Mouse (Mus musculus): Measurements from ENCODE around the gene Fgfr2. TPM values are rescaled to one million over a fixed set of nuclear protein-coding genes. Genes with fewer than 3 reads are reported as not detected.

Gene Fgfr2
- polyA plus RNA-seq, 1 experiment from 2014 or later, result 11.4 TPM

DNA sequence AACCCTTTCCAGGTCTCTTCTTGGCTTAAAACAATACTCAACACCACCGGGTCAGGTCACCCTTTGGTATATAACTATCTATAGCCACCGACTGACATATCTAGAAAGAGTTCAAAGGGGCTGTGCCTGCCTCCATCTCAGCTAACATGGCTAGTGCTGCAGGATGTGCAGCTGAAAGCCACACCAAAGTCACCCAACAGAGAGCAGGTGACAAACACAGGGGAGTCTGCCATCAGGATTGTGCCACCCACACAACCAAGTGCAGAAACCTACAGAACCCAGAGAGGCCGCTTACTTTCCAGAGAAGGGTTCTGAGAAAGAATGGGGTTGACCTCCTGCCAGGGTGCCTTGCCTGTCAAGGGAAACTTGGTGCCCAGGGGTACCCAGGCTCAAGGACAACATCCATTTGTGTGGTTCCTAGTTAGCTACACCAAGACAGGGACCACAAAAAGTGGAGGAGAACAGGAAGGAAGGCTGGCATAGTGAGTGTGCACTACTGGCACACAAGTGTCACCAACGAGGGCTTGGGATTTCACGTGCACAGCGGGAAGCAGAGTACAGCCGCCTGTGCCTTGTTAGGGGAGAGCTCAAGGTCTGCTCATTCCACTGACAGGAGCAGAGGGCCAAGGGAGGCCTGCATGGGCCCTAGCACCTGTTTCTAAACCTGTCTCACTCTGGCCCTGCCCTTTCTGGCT is 350.0 kb downstream of the Fgfr2 start:
- H3K4me3 ChIP-seq (ENCODE audit: low read depth, low read length), result peak overlapping the region; percentile 72
- H3K4me2 ChIP-seq (ENCODE audit: low read depth, low read length), result peak overlapping the region; percentile 78
- H3K27me3 ChIP-seq (ENCODE audit: control insufficient read depth, insufficient read depth, low read depth, low read length), result no peaks in the 10 kb centered on the region
- peak overlapping the region; percentile 78 for H3K9ac ChIP-seq (ENCODE audit: low read depth, low read length)
- ATAC-seq (ENCODE audit: low read depth), result peak; percentile 12
- no peaks in the 10 kb centered on the region for H3K9me3 ChIP-seq (replicated peaks; ENCODE audit: control insufficient read depth, low read length)
- peaks cover 22% of the 10 kb centered on the region for H3K36me3 ChIP-seq (ENCODE audit: control insufficient read depth, insufficient read depth)
- H3K27ac ChIP-seq (ENCODE audit: low read length), result peak overlapping the region; percentile 98
- 69% methylated on average over 7 of the region's 7 CpGs for WGBS (ENCODE audit: insufficient replicate concordance)
- H3K4me1 ChIP-seq (ENCODE audit: control insufficient read depth, low read depth, low read length), result peaks cover 72% of the 10 kb centered on the region

DNA sequence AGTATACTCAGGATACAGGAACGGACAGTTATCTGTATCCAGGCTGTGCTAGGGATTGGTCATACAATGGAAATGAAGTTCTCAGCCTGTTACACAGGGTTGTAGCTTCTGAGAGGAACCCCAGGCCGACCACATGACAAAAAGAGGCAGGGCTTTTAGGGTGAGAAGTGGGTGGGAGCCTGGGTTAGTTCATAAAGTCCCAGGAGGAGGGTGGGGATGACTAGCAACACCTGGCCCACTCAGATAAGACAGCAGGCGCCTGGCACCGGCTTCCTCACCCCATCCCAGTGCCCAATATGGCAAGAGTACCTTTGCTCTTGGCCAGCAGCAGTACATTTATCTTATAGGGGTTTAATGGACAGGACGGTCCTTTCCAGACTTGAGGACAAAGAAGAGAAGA is 350.7 kb downstream of the Fgfr2 start:
- Histone ChIP-seq H3K27me3 (ENCODE audit: control insufficient read depth, insufficient read depth, low read depth, low read length) (no peaks in the 10 kb centered on the region), H3K36me3 (ENCODE audit: control insufficient read depth, insufficient read depth) (peaks cover 22% of the 10 kb centered on the region), H3K4me2 (ENCODE audit: low read depth, low read length) (peak overlapping the region; percentile 78), H3K9ac (ENCODE audit: low read depth, low read length) (peak overlapping the region; percentile 78), H3K9me3 (replicated peaks; ENCODE audit: control insufficient read depth, low read length) (no peaks in the 10 kb centered on the region), H3K4me1 (ENCODE audit: control insufficient read depth, low read depth, low read length) (peaks cover 71% of the 10 kb centered on the region), H3K4me3 (ENCODE audit: low read depth, low read length) (peak overlapping the region; percentile 72), H3K27ac (ENCODE audit: low read length) (peak overlapping the region; percentile 98)
- peak; percentile 91 for ATAC-seq (ENCODE audit: low read depth)
- WGBS (ENCODE audit: insufficient replicate concordance), result 23% methylated on average over 5 of the region's 5 CpGs

- Histone ChIP-seq H3K4me3 (ENCODE audit: low read depth, low read length) (peak overlapping the region; percentile 51), H3K9me3 (replicated peaks; ENCODE audit: control insufficient read depth, low read length) (no peaks in the 10 kb centered on the region), H3K27ac (ENCODE audit: low read length) (peak overlapping the region; percentile 82), H3K4me1 (ENCODE audit: control insufficient read depth, low read depth, low read length) (peaks cover 88% of the 10 kb centered on the region), H3K27me3 (ENCODE audit: control insufficient read depth, insufficient read depth, low read depth, low read length) (no peaks in the 10 kb centered on the region), H3K4me2 (ENCODE audit: low read depth, low read length) (peak overlapping the region; percentile 63), H3K36me3 (ENCODE audit: control insufficient read depth, insufficient read depth) (peaks cover 36% of the 10 kb centered on the region), H3K9ac (ENCODE audit: low read depth, low read length) (peak overlapping the region; percentile 61)
- ATAC-seq (ENCODE audit: low read depth), result no peak
- 46% methylated on average over 12 of the region's 12 CpGs for WGBS (ENCODE audit: insufficient replicate concordance)
Observed at GRCm38 (mm10) chr7:132768498-132769344, 354.4 kb downstream of the Fgfr2 start.

DNA sequence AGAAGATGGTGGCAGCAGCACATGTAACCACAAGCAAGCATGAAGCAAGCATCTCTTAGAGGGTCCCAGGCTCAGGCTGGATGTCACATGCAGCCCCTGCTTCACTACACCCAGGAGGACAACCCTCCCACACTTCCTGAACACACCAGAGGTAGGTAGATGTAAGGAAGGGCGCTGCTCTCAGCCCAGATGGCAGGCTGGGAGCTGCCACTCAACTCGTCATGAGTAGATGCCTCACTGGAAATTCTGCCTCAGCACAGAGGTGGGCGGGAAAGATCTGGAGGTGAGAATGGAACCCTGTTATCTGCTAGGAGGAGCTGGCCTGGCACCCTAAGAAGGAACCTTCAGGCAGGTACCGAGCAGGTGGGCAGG is 355.2 kb downstream of the Fgfr2 start:
- Histone ChIP-seq H3K4me1 (ENCODE audit: control insufficient read depth, low read depth, low read length) (peaks cover 85% of the 10 kb centered on the region), H3K9ac (ENCODE audit: low read depth, low read length) (peak overlapping the region; percentile 61), H3K36me3 (ENCODE audit: control insufficient read depth, insufficient read depth) (peaks cover 42% of the 10 kb centered on the region), H3K4me2 (ENCODE audit: low read depth, low read length) (peak overlapping the region; percentile 63), H3K27me3 (ENCODE audit: control insufficient read depth, insufficient read depth, low read depth, low read length) (no peaks in the 10 kb centered on the region), H3K4me3 (ENCODE audit: low read depth, low read length) (no peak overlapping the region), H3K9me3 (replicated peaks; ENCODE audit: control insufficient read depth, low read length) (no peaks in the 10 kb centered on the region), H3K27ac (ENCODE audit: low read length) (peak overlapping the region; percentile 82)
- ATAC-seq (ENCODE audit: low read depth), result no peak
- WGBS (ENCODE audit: insufficient replicate concordance), result 73% methylated on average over 4 of the region's 4 CpGs

DNA sequence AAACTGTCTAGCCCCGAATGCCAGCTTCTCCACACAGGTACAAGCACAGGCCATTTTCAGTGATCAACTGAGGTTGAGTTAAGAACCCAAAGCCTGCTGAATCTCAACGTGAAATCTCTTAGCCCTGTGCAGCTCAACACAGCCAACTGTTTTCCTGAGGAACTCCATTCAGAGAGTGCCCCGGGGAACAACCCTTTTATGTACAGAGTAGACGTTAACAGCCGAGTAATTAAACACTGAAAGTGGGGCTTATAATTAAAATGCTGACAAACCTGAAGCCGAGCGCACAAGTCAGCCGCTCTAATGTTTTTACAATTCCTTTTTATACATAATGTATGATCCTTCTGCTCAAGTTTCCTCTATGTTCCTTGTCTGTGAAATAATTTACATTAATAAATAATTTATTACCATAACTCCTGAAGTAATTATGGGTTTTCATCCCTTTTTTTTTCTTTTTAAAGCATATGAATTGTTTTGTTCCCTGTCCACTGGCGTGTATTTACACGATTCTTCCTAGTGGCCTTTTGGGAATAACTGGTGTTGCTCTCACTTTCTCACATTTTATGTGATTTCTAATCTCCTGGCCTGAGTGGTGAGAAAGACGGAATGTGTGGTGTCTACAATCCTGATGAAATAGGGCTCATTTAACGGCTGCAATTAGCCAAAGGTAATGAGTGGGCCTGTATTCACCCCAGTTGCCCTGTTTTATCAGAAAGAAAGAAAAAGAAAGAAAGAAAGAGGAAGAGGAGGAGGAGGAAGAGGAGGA is 355.7 kb downstream of the Fgfr2 start:
- Histone ChIP-seq H3K9ac (ENCODE audit: low read depth, low read length) (no peak overlapping the region), H3K27ac (ENCODE audit: low read length) (peak overlapping the region; percentile 91), H3K9me3 (replicated peaks; ENCODE audit: control insufficient read depth, low read length) (no peaks in the 10 kb centered on the region), H3K4me3 (ENCODE audit: low read depth, low read length) (no peak overlapping the region), H3K4me2 (ENCODE audit: low read depth, low read length) (peak overlapping the region; percentile 43), H3K4me1 (ENCODE audit: control insufficient read depth, low read depth, low read length) (peaks cover 83% of the 10 kb centered on the region), H3K36me3 (ENCODE audit: control insufficient read depth, insufficient read depth) (peaks cover 43% of the 10 kb centered on the region), H3K27me3 (ENCODE audit: control insufficient read depth, insufficient read depth, low read depth, low read length) (no peaks in the 10 kb centered on the region)
- ATAC-seq (ENCODE audit: low read depth), result no peak
- 82% methylated on average over 12 of the region's 12 CpGs for WGBS (ENCODE audit: insufficient replicate concordance)

DNA sequence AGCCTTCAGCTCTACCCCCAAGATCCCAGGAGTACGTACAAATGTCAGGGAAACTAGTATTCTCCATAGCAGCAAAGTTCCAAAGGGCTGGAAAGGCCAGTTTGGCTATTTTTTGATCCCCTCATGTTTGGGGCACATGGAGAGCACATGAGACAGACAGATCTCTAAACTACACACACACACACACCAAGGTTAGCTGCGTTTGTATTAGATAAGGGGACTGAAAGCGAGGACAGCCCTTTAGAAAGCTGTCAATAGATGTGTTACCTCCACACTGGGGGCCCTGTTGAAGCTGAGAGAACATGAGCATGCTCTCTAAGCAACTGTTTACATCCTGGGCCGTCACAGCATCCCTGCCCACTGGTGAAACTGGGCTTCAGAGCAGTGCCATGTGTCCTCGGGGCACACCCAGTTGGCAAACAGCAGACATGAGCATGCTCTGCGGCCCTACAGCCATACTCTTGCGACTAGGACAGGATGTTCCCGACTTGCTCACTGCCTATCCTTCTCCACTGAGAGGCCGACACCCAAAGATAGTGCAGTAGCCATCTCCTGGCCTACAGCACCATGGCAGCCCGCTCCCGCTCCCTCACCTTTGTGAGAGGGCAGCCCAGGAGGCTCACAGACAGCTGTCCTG is 356.8 kb downstream of the Fgfr2 start:
- H3K4me2 ChIP-seq (ENCODE audit: low read depth, low read length), result peak overlapping the region; percentile 43
- peaks cover 73% of the 10 kb centered on the region for H3K4me1 ChIP-seq (ENCODE audit: control insufficient read depth, low read depth, low read length)
- WGBS (ENCODE audit: insufficient replicate concordance), result 40% methylated on average over 11 of the region's 11 CpGs
- no peaks in the 10 kb centered on the region for H3K27me3 ChIP-seq (ENCODE audit: control insufficient read depth, insufficient read depth, low read depth, low read length)
- H3K36me3 ChIP-seq (ENCODE audit: control insufficient read depth, insufficient read depth), result peaks cover 41% of the 10 kb centered on the region
- H3K4me3 ChIP-seq (ENCODE audit: low read depth, low read length), result no peak overlapping the region; the same call in none of the 2 replicates
- ATAC-seq (ENCODE audit: low read depth), result peak; percentile 78
- H3K9me3 ChIP-seq (replicated peaks; ENCODE audit: control insufficient read depth, low read length), result no peaks in the 10 kb centered on the region
- H3K9ac ChIP-seq (ENCODE audit: low read depth, low read length), result peak overlapping the region; percentile 46
- peak overlapping the region; percentile 91 for H3K27ac ChIP-seq (ENCODE audit: low read length)

DNA sequence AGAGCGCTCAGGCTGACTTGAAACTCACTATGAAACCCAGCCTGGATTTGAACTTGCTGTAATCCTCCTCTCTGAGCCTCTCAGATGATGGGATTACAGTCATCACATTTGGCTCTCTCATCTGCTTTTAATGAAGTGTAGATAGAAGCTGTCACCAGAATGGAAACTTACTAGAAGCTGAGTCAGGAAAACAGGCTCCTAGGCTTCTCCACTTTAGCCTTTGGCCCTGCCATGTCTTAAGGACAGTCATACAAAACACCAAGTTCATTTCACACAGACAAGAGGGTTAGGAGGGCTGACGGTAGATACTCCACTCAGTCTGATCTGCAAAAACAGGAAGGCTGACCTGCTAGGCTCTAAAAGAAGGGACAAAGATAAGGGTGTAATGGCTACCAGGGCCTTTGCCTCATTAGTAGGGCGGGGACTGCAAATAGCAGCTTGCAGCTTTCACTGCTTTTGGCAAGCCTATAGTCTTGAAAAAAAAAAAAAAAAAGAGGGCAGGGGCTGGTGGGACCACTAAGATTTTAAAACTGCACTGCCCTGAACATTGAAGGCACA is 357.4 kb downstream of the Fgfr2 start:
- Histone ChIP-seq H3K9me3 (replicated peaks; ENCODE audit: control insufficient read depth, low read length) (no peaks in the 10 kb centered on the region), H3K27me3 (ENCODE audit: control insufficient read depth, insufficient read depth, low read depth, low read length) (no peaks in the 10 kb centered on the region), H3K4me1 (ENCODE audit: control insufficient read depth, low read depth, low read length) (peaks cover 69% of the 10 kb centered on the region), H3K27ac (ENCODE audit: low read length) (peak overlapping the region; percentile 91), H3K36me3 (ENCODE audit: control insufficient read depth, insufficient read depth) (peaks cover 35% of the 10 kb centered on the region), H3K4me2 (ENCODE audit: low read depth, low read length) (peak overlapping the region; percentile 43), H3K4me3 (ENCODE audit: low read depth, low read length) (no peak overlapping the region; the same call in 1 of the 2 replicates), H3K9ac (ENCODE audit: low read depth, low read length) (peak overlapping the region; percentile 46)
- 56% methylated on average over 3 of the region's 3 CpGs for WGBS (ENCODE audit: insufficient replicate concordance)
- peak; percentile 65 for ATAC-seq (ENCODE audit: low read depth)

DNA sequence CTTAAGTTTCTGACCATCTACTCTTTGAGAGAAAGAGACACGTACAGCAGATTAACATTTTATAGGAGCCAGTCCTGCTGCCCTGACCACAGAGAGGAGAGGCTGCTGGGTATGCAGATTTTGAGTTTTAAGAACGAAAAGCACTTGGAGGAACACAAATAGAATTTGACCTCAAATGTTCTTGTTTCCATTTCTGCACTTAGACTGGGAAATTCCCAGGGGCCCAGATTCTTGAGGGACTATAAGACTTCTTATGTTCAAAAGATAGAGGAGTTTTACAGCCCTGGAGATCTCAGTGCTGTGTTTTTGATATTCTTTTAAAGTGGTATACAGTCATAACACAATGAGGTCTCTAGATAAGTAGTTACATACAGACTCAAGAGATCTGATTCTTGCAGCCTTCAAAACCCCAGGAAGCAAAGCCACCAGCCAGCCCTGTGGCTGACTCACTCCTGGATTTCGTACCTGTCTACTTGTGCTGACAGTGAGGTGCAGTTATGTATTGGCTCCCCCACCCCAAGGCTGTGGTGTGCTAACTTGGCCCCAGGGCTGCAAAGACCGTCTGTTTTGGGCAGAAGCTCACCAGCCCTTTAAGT is 358.2 kb downstream of the Fgfr2 start:
- no peak for ATAC-seq (ENCODE audit: low read depth)
- Histone ChIP-seq H3K4me1 (ENCODE audit: control insufficient read depth, low read depth, low read length) (peaks cover 62% of the 10 kb centered on the region), H3K27ac (ENCODE audit: low read length) (peak overlapping the region; percentile 91), H3K9ac (ENCODE audit: low read depth, low read length) (no peak overlapping the region), H3K4me3 (ENCODE audit: low read depth, low read length) (no peak overlapping the region), H3K9me3 (replicated peaks; ENCODE audit: control insufficient read depth, low read length) (no peaks in the 10 kb centered on the region), H3K27me3 (ENCODE audit: control insufficient read depth, insufficient read depth, low read depth, low read length) (no peaks in the 10 kb centered on the region), H3K36me3 (ENCODE audit: control insufficient read depth, insufficient read depth) (peaks cover 34% of the 10 kb centered on the region), H3K4me2 (ENCODE audit: low read depth, low read length) (0 out of 2 replicates have a peak overlapping the region, but pooled peaks have one; percentile 43)
- 77% methylated on average over 4 of the region's 4 CpGs for WGBS (ENCODE audit: insufficient replicate concordance)
